Mouse (Mus musculus): ENCODE data around the gene Zscan12. TPM values are rescaled to one million over a fixed set of nuclear protein-coding genes. Genes with fewer than 3 reads are reported as not detected.

Gene Zscan12
- total and polyA plus RNA-seq, 3 experiments = 1.3 to 5.1 (median 4.8) TPM

DNA sequence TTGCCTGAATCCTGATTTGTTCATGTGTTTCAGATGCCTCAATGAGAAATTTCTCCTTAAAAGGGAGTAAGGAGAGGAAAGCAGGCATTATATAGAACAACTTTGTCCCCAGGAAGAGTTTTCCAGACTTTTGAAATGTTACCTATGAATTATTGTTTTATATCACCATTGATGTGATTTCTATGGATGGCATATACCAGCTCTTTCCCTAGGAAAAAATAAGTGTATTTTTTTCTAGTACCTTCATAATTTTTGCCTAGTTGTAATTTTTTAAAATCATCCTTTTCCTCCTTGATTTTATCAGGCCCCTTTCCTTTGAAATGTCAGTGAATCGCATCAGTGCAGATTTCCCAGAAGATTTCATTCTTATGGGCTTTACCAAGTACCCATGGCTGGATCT is 16.0 kb upstream of the Zscan12 start, which contains the start of gene Olfr1367:
Olfr1367 (plus strand) TSS at position 301 of the 400 bp plus-strand sequence.
- TF ChIP-seq EP300 (IDR thresholded peaks at IDR 0.05; ENCODE audit: insufficient read depth, low read depth, low read length) (no peak), CTCF (IDR thresholded peaks at IDR 0.05) (no peak), POLR2A (IDR thresholded peaks at IDR 0.05; ENCODE audit: insufficient read depth, low read depth, low read length) (no peak)
- H3K36me3 ChIP-seq (ENCODE audit: control insufficient read depth, insufficient read depth, low read length) = no peaks in the 10 kb centered on the region
- H3K79me2 ChIP-seq (replicated peaks; ENCODE audit: control insufficient read depth, insufficient read depth, low read length) = no peaks in the 10 kb centered on the region
- no peaks in the 10 kb centered on the region for H3K27me3 ChIP-seq (ENCODE audit: control insufficient read depth, insufficient read depth, low read length)
- H3K4me1 ChIP-seq (ENCODE audit: control insufficient read depth, insufficient read depth, low read length) = no peaks in the 10 kb centered on the region
- H3K4me3 ChIP-seq = no peak within 1 kb of the TSS
- no peak within 1 kb of the TSS for H3K27ac ChIP-seq
- WGBS = 59% methylated on average over 1 of the region's 1 CpGs
- no peak within 1 kb of the TSS for H3K9ac ChIP-seq (ENCODE audit: low read depth, low read length)
- intact Hi-C loops (cut with DNase I) = no loop called here
- DNase-seq = no peak

DNA sequence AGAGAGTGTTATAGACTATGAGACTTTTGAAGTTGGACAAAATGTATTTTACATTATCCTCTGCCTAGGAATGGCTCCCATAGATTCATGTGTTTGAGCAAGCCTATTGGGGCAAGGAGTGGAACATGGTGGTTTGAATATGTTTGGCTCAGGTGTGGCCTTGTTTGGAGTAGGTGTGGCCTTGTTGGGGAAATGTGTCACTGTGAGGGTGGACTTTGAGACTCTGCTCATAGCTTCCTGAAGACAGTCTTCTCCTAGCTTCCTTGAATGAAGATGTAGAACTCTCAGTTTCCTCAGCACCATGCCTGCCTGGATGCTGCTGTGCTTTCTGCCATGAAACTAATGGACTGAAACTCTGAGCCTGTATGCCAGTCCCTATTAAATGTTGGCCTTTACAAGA is 12.0 kb upstream of the Zscan12 start:
- no peak for TF ChIP-seq EP300 (IDR thresholded peaks at IDR 0.05; ENCODE audit: insufficient read depth, low read depth, low read length)
- no peak for TF ChIP-seq CTCF (IDR thresholded peaks at IDR 0.05)
- no peak for TF ChIP-seq POLR2A (IDR thresholded peaks at IDR 0.05; ENCODE audit: insufficient read depth, low read depth, low read length)
- no peaks in the 10 kb centered on the region for H3K36me3 ChIP-seq (ENCODE audit: control insufficient read depth, insufficient read depth, low read length)
- H3K9ac ChIP-seq (ENCODE audit: low read depth, low read length) = no peak overlapping the region
- intact Hi-C loops (cut with DNase I) = no loop called here
- H3K79me2 ChIP-seq (replicated peaks; ENCODE audit: control insufficient read depth, insufficient read depth, low read length) = no peaks in the 10 kb centered on the region
- DNase-seq = no peak
- no peaks in the 10 kb centered on the region for H3K27me3 ChIP-seq (ENCODE audit: control insufficient read depth, insufficient read depth, low read length)
- no peak overlapping the region for H3K27ac ChIP-seq
- H3K4me3 ChIP-seq = no peak overlapping the region
- no peaks in the 10 kb centered on the region for H3K4me1 ChIP-seq (ENCODE audit: control insufficient read depth, insufficient read depth, low read length)

DNA sequence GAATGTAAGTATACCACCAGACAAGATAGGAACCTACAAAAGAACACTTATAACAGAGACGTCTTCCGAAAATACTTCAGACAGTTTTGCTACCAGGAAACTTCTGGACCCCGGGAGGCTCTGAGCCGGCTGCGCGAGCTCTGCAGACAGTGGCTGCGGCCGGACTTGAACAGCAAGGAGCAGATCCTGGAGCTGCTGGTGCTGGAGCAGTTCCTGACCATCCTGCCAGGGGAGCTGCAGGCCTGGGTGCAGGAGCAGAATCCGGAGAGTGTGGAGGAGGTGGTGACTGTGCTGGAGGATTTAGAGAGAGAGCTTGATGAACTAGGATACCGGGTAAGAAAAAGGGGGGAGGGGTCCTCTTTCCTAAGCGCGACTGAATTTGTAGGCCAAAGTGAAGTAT is 1.1 kb downstream of the Zscan12 start:
- intact Hi-C loops (cut with DNase I) = loop anchor here (2.0 to 5.0 kb wide), 2 partner anchors 104 to 167 kb away; partner anchors contain the start of genes Nkapl and Zkscan8

DNA sequence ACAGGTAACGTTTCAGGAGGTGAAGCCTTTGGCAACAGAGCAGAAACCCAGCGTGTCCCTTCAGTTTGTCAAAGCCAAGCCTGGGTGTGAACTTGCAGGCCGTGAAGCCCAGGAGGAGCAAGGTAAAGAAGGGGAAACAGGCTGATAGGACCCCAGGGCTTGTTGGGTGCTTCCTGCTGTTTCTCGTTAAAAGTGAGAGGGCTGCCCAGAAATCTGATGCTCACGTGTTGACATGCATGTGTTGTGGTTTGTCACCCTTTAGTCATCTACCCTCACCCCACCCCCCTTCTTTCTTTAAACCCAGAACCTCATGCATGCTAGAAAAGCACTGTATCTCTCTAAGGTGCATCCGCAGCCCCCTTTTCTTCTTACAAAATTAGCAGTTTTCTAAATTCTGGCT is 4.0 kb downstream of the Zscan12 start:
- WGBS = 58% methylated on average over 6 of the region's 6 CpGs
- TF ChIP-seq POLR2A (IDR thresholded peaks at IDR 0.05; ENCODE audit: insufficient read depth, low read depth, low read length) = no peak
- TF ChIP-seq CTCF (IDR thresholded peaks at IDR 0.05) = no peak
- TF ChIP-seq EP300 (IDR thresholded peaks at IDR 0.05; ENCODE audit: insufficient read depth, low read depth, low read length) = no peak
- no peak for DNase-seq
- Histone ChIP-seq H3K27ac (no peak overlapping the region), H3K9ac (ENCODE audit: low read depth, low read length) (no peak overlapping the region), H3K27me3 (ENCODE audit: control insufficient read depth, insufficient read depth, low read length) (no peaks in the 10 kb centered on the region), H3K4me3 (no peak overlapping the region), H3K79me2 (replicated peaks; ENCODE audit: control insufficient read depth, insufficient read depth, low read length) (no peaks in the 10 kb centered on the region; the same call in 1 of the 2 replicates), H3K4me1 (ENCODE audit: control insufficient read depth, insufficient read depth, low read length) (no peaks in the 10 kb centered on the region), H3K36me3 (ENCODE audit: control insufficient read depth, insufficient read depth, low read length) (peaks cover 9% of the 10 kb centered on the region)
- intact Hi-C loops (cut with DNase I) = no loop called here

More for the DNA sequence above, 1.1 kb downstream of the Zscan12 start:
- Histone ChIP-seq H3K27ac (no peak overlapping the region; the same call in 1 of the 2 replicates), H3K27me3 (ENCODE audit: control insufficient read depth, insufficient read depth, low read length) (no peaks in the 10 kb centered on the region), H3K4me1 (ENCODE audit: control insufficient read depth, insufficient read depth, low read length) (no peaks in the 10 kb centered on the region), H3K9ac (ENCODE audit: low read depth, low read length) (peak overlapping the region; percentile 14; the same call in 1 of the 2 replicates), H3K79me2 (replicated peaks; ENCODE audit: control insufficient read depth, insufficient read depth, low read length) (no peaks in the 10 kb centered on the region; the same call in 1 of the 2 replicates), H3K36me3 (ENCODE audit: control insufficient read depth, insufficient read depth, low read length) (peaks cover 9% of the 10 kb centered on the region), H3K4me3 (peak overlapping the region; percentile 92)
- 50% methylated on average over 12 of the region's 12 CpGs for WGBS
- DNase-seq = no peak
- TF ChIP-seq POLR2A (IDR thresholded peaks at IDR 0.05; ENCODE audit: insufficient read depth, low read depth, low read length) = no peak
- no peak for TF ChIP-seq EP300 (IDR thresholded peaks at IDR 0.05; ENCODE audit: insufficient read depth, low read depth, low read length)
- no peak for TF ChIP-seq CTCF (IDR thresholded peaks at IDR 0.05)

DNA sequence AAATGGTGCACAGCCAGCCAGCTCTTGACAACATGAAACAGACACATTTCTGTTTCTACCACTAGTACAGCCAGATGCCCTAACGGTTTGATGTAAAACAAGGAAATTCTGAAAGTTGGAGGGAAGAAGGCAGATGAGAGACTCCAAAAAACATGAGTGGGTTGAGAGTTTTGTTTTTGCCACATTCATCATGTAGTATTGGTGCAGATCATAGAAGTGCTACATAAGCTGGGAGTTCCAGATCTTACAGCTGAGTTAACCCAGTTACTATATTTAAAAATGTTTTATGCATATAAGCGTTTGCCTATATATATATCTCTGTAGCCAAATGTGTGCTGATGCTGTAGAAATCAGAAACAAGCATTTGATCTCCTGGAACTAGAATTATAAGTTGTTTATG is 10.1 kb downstream of the Zscan12 start:
- Histone ChIP-seq H3K4me1 (ENCODE audit: control insufficient read depth, insufficient read depth, low read length) (no peaks in the 10 kb centered on the region), H3K27me3 (ENCODE audit: control insufficient read depth, insufficient read depth, low read length) (no peaks in the 10 kb centered on the region), H3K36me3 (ENCODE audit: control insufficient read depth, insufficient read depth, low read length) (no peaks in the 10 kb centered on the region), H3K9ac (ENCODE audit: low read depth, low read length) (no peak overlapping the region), H3K27ac (no peak overlapping the region), H3K79me2 (replicated peaks; ENCODE audit: control insufficient read depth, insufficient read depth, low read length) (no peaks in the 10 kb centered on the region), H3K4me3 (no peak overlapping the region)
- 86% methylated on average over 2 of the region's 2 CpGs for WGBS
- intact Hi-C loops (cut with DNase I) = no loop called here
- no peak for DNase-seq
- TF ChIP-seq CTCF (IDR thresholded peaks at IDR 0.05) (no peak), POLR2A (IDR thresholded peaks at IDR 0.05; ENCODE audit: insufficient read depth, low read depth, low read length) (no peak)

DNA sequence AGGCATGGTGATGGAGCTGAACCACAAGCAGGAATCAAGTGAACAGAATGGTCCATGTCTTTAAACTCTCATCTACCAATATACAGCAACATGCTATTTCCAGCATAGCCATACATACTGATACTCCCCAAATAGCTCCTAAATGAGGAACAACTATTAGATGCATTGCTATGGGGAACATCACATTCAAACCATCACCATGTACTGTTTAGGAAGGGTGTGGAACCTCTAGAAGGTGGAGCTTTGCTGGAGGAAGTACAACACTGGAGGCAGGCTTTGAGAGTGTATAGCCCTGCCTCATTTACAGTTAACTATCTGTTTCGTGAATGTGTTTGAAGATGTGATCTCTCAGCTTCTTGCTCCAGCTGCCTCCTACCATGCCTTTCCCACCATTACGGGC is 15.2 kb downstream of the Zscan12 start:
- intact Hi-C loops (cut with DNase I) = no loop called here
- H3K4me3 ChIP-seq = no peak overlapping the region
- no peaks in the 10 kb centered on the region for H3K36me3 ChIP-seq (ENCODE audit: control insufficient read depth, insufficient read depth, low read length)
- H3K27me3 ChIP-seq (ENCODE audit: control insufficient read depth, insufficient read depth, low read length) = no peaks in the 10 kb centered on the region
- TF ChIP-seq CTCF (IDR thresholded peaks at IDR 0.05) (no peak), EP300 (IDR thresholded peaks at IDR 0.05; ENCODE audit: insufficient read depth, low read depth, low read length) (no peak), POLR2A (IDR thresholded peaks at IDR 0.05; ENCODE audit: insufficient read depth, low read depth, low read length) (no peak)
- H3K79me2 ChIP-seq (replicated peaks; ENCODE audit: control insufficient read depth, insufficient read depth, low read length) = no peaks in the 10 kb centered on the region
- H3K9ac ChIP-seq (ENCODE audit: low read depth, low read length) = no peak overlapping the region
- no peak overlapping the region for H3K27ac ChIP-seq
- 84% methylated on average over 2 of the region's 2 CpGs for WGBS
- no peaks in the 10 kb centered on the region for H3K4me1 ChIP-seq (ENCODE audit: control insufficient read depth, insufficient read depth, low read length)
- DNase-seq = no peak
